Mouse (Mus musculus) lung, adult 2 months (tissue): Measurements from ENCODE around the gene Tmprss6.

Source experiments
- CTCF ChIP-seq: fragments of 200-500 bp; IDR thresholded peaks from 2 replicates; pipeline ENCODE4 v1.5.1; 2011; ENCODE audit warnings: mild to moderate bottlenecking, low read length, control low read depth; ENCODE audit not compliant: insufficient read depth
- POLR2A ChIP-seq: fragments of 200-500 bp; IDR thresholded peaks from 2 replicates; pipeline ENCODE4 v1.6.1; 2011; ENCODE audit warnings: low read depth, mild to moderate bottlenecking, control low read depth, low read length, borderline replicate concordance; ENCODE audit errors: extremely low read depth

- no peak for TF ChIP-seq CTCF
- no peak for TF ChIP-seq POLR2A
Observed at GRCm38 (mm10) chr15:78489906-78490305, 21.5 kb upstream of the Tmprss6 start.
